Mouse (Mus musculus) olfactory bulb, adult 2 months (tissue): Measurements from ENCODE around the gene Prkn.

Experiments
- CTCF ChIP-seq: fragments of 200-500 bp; IDR thresholded peaks from 2 replicates; pipeline ENCODE4 v1.5.1; 2012; ENCODE audit warnings: low read depth, mild to moderate bottlenecking, low read length, moderate library complexity; ENCODE audit not compliant: insufficient read depth
- POLR2A ChIP-seq: fragments of 200-500 bp; IDR thresholded peaks from 2 replicates; pipeline ENCODE4 v1.6.1; 2012; ENCODE audit warnings: mild to moderate bottlenecking, low read depth, low read length, moderate library complexity; ENCODE audit not compliant: insufficient read depth

- TF ChIP-seq POLR2A: no peak
- TF ChIP-seq CTCF: no peak
These were observed 1208.7 kb downstream of the Prkn start for GRCm38 (mm10) chr17:12048695-12049490.
